Mouse (Mus musculus): ENCODE results near the gene Cep89.

DNA sequence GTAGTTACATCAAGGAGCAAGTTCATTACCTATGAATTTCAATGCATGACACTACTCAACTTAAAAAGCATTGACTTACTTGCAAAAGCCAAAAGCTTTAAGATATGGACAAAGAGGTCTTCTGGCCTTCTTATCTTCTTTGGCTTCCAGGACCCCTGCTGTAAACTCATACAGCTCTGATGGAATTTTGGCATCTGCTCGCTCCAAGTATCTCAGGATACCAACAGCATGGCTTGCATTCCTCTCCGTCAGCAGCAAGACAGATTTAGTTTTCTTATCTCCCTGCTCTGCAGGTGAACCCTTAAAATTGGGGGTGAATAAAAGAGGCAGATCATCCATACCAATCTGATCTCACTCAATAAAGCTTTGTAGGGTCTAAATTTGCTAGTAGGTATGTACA, 88.3 kb downstream of the Cep89 start:
- TF ChIP-seq CTCF (IDR thresholded peaks at IDR 0.05; ENCODE audit: low read depth) (no peak), EP300 (IDR thresholded peaks at IDR 0.05; ENCODE audit: low read depth) (no peak)
